Mouse (Mus musculus): Measurements from ENCODE around the gene Bmpr1a. TPM values are rescaled to one million over a fixed set of nuclear protein-coding genes. Genes with fewer than 3 reads are reported as not detected.

Gene Bmpr1a
- total RNA-seq, 1 experiment from 2014 or later: 53.5 TPM

Other genes starting within 250 kb of the Bmpr1a start
- 12.2 and 13.0 TPM in 2 replicates for gene Shld2, start 192.8 kb downstream of the Bmpr1a start, total RNA-seq (2021)
- gene Glud1, start 192.6 kb downstream of the Bmpr1a start, total RNA-seq (2021): 217 and 322 TPM in 2 replicates
- 4.0 TPM in 1 of 2 replicates, not detected in the other for gene Fam25c, start 147.9 kb downstream of the Bmpr1a start, total RNA-seq (2021)
- 17.4 and 33.4 TPM in 2 replicates for gene Sncg, start 128.6 kb downstream of the Bmpr1a start, total RNA-seq (2021)
- gene Mmrn2, start 127.9 kb downstream of the Bmpr1a start, total RNA-seq (2021): 34.2 and 35.1 TPM in 2 replicates
- gene 9230112D13Rik, start 19.5 kb upstream of the Bmpr1a start, total RNA-seq (2021): not detected in 2 replicates
- 0.44 and 1.2 TPM in 2 replicates for gene Ldb3, start 85.3 kb upstream of the Bmpr1a start, total RNA-seq (2021)
- gene Opn4, start 96.8 kb upstream of the Bmpr1a start, total RNA-seq (2021): not detected in 2 replicates
- 78.3 and 79.8 TPM in 2 replicates for gene Wapl, start 170.6 kb upstream of the Bmpr1a start, total RNA-seq (2021)